Mouse (Mus musculus): ENCODE results near the gene Nmnat1.
"Not testable (repeated sequence)": the region's sequence is repeated elsewhere in the genome, so short reads cannot be mapped to it uniquely, and the experiment has no call there.

Nmnat1 gene

DNA sequence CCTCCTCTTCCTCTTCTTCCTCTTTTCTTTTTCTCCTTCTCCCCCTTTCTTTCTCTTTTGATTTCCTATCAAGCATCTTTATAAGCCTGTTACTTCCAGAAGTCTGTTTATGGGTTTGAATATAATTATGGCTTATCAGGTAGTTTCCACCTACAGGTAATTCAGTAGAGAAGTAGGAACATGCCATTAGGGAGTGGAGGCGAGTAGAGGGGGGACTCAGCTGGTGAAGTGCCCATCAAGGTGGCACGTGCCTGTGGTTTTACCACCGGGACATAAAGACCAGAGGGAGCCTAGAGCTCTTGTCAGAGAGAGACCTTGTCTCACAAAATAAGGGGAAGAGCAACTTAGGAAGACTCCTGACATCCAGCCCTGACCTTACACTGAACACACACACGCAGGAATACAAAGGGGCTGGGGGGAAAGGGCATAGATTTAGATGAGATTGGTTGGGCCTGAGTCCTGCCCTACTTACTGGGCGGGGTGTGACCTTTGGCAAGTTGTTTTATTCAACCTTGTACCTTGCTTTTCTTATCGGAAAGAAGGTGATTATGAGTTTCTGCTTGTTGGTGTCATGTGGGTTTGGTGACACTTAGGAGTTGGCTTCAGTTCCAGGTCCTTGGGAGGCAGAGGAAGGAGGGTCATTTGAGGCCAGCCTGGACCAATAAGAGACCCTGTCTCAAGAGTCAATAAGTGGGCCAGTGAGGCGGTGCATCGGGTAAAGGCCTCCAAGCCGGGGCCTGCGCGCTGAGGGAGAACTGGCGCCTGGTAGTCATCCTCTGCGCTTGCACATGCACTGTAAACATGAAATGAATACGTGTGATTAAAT is 4.6 kb upstream of the Nmnat1 start:
- no peak for DNase-seq

DNA sequence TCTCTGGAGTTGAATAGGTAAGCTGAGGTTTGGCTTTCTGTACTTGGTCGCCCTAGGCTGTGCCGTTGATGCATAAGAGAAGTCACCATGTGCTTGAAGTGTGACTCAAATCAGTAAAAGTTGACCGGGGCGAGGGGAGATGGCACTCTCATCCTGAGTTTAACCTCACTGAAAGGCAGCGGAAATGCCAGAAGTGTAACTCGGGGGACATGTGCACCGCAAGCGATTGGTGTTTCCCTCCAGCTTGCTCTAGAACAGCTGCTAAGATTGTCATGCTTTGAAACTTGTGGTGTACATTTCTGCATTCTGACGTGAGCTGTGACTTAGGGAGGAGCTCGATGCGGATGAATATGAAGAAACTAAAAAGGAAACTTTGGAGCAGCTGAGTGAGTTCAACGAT is 2.7 kb upstream of the Nmnat1 start:
- no peak for DNase-seq

DNA sequence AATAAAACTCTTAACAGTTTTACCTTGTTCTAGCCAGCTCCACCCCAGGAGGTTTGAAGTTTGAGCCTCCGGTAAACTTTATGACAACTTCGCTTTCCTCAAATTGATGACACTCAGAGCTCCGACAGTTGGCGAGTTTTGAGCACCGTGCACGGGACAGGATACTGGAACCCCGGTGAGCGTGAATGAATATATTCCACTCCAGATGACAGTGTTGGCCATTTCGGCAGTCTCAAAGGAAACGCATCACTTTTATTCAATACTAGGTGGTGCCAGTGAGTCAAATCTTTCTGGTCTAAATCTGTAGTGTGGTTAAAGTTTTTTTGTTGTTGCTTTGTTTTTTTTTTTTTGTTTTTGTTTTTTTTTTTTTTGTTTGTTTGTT is 814 bp upstream of the Nmnat1 start:
- peak; percentile 36 for DNase-seq

DNA sequence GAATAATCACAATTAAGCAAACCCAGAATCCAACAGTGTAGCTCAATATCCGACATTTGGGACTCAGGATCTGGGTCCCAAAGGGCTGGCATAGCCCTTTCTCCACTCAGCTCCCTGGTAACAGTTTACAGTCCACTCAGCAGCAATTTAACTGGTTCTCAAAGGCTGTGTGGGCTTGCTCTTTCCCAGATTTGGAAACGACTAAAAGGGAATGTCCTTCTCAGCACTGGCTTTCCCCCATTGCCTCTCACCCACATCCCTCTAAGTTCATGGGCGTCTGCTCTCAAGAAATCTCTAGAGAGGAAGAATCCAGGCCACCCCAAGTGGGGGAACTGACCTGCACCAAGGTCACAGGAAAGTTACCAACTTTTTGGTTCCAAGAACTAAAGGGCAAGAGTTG is 436 bp downstream of the Nmnat1 start:
- no peak for DNase-seq

DNA sequence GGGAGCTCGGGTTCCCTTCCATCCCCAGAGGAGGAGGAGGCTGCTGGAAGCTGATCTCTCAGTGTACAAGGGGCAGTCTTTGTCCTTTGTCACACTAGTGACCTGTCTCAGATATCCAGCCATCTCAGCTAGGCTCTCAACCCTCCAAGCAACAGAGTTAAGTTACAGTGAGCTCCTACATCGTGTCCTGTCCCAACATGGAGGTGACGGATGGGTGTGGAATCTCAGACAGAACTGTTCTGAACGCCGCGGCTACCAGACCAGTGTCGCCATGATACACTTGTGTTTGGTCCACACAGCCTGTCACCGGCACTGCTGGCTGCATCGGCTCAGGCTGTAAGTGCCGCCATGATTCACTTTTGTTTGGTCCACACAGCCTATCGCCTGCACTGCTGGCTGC is 7.9 kb downstream of the Nmnat1 start, which contains the start of gene Tmem274:
Tmem274 (plus strand) TSS at position 301 of the 400 bp plus-strand sequence.
- no peak for DNase-seq

DNA sequence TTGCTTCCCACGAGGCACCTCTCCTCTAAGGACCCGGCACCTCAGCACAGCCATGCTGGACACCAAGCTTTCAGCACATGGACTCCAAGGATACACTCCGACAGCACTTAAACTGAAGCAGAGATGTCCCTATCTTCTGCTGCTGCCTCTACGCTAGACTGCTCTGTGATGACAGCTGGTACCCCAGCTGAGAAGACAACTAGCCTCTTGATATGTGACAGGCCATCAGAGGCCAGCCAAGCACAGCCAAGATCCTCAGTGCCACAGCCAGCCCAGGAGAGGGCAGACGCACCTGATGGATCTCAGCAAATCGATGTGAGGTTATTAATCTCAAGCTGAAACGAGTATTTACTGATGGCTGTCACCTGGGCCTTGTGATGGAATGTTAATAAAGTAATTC is 9.9 kb downstream of the Nmnat1 start:
- no peak for DNase-seq

DNA sequence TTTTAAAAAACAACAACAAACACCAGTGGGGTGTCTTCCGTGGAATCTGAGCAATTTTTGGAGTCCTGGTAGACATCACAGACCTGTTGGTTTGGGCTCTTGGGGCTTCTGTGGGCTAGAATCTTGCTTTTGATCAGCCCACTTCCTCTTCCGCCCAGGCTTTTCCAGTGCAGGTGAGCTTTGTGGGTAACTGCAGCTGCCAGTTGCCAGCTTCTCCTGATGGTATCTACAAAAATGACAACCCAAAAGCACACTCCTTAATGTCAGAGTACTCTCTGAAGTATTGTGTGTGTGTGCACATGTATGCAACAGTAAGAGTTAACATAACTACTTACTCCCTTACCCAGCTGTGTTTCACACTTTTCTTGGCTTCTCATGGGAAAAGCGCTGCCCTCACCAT is 15.4 kb downstream of the Nmnat1 start:
- peak; percentile 87 for DNase-seq

DNA sequence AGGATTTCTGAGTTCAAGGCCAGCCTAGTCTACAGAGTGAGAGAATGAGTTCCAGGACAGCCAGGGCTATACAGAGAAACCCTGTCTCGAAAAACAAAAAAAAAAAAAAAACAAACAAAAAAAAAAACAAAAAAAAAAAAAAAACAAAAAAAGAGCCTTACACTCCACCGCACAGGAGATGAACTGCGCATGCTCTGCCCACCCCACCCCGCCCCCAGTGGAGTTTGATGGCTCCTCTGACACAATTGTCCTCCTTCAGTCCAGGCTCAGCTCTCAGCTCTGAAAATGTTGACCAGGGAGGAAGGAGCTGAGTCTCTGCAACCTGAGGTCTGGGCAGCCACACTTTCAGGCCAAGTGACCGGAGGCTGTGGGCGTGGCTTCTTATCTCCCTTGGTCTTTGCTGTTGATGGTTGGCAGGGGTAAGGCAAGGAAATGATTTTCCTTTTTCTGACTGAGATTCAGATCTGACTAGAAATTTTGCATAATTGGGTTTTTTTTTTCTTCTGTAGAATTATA is 21.5 kb downstream of the Nmnat1 start:
- DNase-seq: peak; percentile 30

DNA sequence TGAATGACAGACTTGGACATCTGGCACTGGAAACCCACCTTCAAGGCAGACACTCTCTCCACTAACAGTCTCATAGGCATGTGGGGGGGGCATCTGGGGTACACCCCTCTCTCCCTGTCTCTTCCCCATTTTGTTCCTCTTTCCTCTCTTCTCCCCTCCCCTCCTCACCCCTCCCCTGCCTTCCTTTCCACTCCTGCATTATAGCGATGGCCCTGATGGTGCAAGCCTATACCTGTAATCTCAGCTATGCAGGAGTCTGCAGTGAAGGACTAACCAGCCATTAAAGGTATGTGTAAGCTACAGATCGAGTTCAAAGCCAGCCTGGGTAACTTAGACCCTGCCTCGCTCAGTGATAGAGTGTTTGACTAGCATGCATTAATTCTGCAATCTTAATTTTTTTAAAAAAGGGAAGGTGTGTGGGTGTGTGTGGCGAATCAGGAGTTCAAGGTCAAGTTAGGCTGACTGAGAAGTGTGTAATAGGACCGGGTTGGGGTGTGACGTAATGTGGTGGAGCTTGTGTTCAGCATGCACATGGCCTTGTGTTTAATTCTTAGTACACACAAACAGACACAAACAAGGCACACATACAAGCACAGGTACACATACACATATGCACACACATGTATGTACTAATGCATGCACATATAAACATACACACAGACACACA is 22.6 kb downstream of the Nmnat1 start:
- no peak for DNase-seq

DNA sequence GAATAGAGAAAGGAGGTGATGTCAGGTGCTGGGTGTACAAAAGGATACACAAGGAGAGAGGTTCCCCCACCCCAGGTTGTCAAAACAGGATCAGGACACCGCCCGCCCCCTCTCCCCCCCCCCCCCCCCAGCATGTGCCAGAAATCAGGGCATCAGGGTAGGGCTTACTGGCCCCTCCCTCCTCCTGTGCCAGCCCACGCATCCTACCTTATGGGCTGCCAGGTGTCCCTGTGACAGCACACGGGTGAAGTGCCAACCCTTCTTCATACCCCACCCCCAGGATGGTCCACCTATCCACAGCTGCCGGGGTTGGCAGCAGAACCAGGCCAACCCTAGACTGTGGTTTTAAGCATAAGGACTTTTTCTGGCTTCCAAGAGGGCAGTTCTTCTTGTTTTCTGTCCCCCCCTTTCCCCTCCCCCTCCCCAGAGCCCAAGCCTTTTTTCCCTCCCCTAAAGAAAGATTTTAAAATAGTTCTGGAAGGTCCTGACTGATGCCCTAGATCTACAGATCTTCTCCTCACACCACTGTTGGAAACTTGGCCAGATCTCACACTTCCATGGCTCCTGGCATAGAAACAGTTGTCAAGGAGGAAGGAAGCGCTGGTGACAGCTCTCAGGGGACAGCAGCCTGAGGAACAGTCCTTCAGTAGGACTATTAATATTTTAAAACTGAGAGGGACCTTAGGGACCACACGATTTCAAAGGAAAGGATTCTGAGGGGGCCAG is 23.3 kb downstream of the Nmnat1 start:
- DNase-seq: peak; percentile 49

DNA sequence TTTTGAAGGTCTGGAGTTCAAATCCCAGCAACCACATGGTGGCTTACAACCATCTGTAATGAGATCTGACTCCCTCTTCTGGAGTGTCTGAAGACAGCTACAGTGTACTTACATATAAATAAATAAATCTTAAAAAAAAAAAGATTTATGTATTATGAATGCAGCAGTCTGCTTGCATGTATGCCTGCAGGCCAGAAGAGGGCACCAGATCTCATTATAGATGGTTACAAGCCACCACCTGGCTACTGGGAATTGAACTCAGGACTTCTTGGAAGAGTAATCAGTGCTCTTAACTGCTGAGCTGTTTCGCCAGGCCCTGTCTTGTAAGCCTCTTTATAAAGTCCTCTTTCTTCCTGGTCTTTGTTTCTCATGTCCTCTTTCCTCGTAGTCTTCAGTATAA is 24.5 kb downstream of the Nmnat1 start:
- not testable (repeated sequence) for DNase-seq

DNA sequence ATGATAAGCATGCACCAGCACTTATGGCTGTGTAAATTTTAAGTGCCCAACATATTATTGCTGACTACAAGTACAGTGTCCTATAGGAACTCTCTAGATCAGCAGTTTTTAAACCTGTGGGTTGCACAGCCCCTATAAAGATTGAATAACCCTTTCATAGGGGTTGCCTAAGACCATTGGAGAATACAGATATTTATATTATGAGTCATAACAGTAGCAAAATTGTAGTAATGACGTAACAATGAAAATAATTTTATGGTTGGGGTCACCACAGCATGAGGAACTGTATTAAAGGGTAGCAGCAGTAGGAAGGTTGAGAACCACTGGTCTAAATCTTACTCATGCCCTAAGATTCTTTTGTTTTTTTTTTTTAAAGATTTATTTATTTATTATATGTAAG is 25.6 kb downstream of the Nmnat1 start:
- DNase-seq: no peak

DNA sequence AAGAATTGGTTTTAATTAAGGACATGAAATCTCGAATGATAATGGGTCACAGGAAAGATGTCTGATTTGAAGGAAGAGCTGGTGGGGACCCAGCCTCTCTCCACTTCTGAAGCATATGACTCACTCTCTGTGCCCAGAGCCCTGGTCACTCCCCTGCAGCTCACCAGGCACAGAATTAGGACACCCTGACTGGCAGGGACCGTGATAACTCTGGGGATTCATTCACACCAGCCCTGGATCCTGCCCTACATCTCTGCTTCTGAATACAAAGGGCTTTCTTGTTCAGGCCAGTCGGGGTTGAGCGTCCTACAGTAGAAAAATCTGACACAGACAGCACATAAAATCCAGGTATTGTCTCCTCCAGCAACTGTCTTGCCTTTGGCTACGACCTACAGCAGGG is 26.5 kb downstream of the Nmnat1 start:
- no peak for DNase-seq

DNA sequence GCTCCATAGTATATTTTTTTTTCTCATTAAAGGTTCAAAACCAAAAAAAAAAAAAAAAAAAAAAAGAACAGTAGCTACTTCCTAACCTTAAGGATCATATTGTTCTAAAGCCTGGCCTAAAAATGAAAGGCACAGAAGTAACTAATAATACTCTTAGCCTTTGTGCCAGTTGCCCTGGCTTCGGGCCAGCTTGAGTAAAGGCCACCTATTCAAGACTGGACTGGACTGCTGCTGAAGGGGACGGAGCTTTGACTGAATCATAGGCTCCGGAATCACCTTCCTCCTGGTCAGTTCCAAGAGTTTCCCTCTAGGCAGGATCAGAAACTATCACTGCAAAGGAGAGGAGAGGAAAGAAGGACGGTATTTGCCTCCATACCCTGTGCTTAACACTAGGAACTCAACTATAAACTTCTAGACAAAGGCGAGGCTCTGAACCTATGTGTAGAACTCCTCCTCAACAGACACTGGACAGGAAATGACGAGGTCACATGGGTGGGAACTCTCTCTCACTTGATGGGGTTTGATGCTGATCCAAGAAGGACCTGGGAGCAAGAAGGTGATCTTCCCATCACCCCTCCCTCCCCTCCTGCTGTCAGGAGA is 27.1 kb downstream of the Nmnat1 start:
- no peak for DNase-seq

DNA sequence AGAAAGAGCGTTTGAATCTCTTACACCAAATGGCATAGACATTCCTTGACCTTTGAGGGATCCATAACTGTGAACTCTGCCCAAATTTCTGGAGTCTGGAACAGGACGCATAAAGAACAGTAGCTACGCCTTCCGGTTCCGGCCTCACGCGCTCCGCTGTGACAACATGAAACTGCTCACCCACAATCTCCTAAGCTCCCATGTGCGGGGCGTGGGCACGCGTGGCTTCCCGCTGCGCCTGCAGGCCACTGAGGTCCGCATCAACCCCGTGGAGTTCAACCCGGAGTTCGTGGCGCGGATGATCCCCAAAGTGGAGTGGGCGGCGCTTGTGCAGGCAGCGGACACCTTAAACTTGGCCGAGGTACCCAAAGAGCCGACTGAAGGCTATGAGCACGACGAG is 27.8 kb downstream of the Nmnat1 start:
- not testable (repeated sequence) for DNase-seq

DNA sequence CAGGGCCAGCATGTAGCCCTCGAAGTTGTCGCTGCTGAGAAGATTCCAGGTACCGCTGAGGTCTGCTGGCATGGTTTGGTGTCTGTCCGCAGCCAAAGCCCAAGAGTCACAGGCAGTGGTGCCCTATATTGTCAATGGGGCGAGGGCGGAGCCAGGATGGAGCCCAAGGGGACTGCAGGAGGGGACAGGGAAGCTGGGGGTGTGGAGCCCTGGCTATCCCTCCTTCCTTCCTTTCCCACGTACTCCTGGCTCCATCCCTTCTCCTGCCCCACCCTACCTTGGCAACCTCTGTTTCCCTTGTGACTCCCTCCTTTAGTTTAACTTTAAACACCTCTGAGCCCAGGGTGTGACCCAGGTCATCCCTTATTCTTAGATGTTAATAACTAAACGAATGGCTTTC is 30.1 kb downstream of the Nmnat1 start, which contains the start of gene Rbp7:
Rbp7 (minus strand) TSS at position 100 of the 400 bp plus-strand sequence.
- no peak for DNase-seq

DNA sequence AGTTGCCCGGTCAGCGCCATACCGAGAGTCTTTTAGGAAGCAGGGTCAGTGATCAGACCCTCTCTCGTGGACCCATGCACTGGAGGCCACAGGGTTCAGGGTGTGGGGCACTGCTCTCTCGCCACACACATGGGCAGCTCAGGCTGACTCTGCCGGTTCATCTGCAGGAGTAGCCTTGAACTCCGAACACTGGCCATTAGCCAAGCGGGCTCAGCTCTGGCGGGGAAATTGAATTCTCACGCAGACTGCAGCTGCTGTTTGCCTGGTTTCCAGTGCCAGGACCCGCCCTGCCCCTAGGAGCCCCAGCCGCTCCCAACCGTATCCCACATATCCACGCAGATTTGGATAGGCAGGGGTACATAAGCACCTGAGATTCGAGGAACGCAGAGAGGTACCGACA is 30.7 kb downstream of the Nmnat1 start:
- no peak for DNase-seq

DNA sequence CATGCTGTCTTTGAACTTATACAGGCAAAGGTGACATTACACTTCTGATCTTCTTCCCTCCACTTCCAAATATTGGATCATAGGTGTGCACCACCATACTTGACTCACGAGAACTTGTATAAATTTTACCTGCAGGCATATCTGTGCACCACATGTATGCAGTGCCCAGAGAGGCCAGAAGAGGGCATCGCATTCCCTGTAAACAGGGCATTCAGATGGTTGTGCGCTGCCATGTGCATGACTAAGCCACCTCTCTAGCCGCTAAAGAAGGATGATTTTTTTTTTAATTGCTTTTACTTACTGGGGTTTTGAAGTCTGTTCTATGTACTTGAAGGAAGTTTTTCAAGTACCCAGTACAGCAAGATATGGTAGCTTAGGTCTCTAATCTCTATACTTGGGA is 31.3 kb downstream of the Nmnat1 start:
- DNase-seq: peak; percentile 86

DNA sequence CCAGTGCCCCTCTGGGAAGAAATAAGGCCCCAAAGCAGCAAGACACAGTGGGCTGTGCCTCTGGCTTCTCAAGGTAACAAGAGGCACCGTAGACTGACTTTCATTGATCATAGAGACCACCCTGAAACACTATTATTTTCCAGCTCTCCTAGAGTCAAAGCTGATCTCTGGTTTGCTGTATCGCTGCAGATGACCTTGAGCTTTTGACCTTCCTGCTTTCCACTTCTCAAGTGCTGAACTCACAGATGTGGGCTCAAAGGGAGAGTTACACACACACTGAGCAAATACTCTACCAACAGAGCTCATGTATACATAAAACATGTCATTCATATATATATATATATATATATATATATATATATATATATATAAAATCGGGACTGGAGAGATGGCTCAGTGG is 34.4 kb downstream of the Nmnat1 start:
- DNase-seq: no peak

DNA sequence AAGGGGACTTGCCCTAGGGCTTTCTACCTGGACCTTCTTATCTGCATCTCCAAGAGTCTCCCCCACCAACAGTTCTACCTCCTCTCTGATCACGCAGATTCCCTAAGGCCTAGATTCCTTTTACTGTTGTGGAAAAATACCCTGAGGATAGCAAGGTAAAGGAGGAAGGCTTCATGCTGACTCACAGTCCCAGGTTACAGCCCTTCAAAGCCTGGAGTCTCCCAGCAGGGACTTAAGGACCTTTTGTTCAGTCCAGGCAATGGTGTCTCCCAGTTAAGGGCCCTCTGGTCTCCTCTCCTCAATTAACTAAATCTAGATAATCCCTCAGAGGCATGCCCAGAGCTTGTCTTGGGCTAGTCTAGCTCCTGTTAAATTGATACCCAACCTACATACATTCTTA is 38.7 kb downstream of the Nmnat1 start:
- DNase-seq: no peak

DNA sequence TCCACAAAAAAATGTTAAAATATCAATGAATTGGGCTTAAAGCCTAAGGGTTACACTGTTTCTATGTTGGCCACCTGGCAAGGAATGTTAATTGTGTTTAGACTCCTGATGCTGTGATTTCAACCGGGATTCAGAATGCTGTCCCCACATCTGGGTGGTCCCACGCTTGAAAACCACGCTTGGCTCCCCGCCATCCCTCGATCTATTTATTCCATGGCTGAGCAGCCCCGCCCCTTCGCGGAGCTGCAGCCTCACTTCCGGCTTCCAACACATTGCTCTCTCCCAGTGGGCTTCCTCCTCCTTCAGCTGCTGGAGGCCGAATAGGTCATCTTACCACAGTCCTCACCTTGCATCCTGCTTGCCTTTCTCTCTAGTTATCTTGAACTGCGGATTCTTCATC is 39.1 kb downstream of the Nmnat1 start:
- peak; percentile 56 for DNase-seq

DNA sequence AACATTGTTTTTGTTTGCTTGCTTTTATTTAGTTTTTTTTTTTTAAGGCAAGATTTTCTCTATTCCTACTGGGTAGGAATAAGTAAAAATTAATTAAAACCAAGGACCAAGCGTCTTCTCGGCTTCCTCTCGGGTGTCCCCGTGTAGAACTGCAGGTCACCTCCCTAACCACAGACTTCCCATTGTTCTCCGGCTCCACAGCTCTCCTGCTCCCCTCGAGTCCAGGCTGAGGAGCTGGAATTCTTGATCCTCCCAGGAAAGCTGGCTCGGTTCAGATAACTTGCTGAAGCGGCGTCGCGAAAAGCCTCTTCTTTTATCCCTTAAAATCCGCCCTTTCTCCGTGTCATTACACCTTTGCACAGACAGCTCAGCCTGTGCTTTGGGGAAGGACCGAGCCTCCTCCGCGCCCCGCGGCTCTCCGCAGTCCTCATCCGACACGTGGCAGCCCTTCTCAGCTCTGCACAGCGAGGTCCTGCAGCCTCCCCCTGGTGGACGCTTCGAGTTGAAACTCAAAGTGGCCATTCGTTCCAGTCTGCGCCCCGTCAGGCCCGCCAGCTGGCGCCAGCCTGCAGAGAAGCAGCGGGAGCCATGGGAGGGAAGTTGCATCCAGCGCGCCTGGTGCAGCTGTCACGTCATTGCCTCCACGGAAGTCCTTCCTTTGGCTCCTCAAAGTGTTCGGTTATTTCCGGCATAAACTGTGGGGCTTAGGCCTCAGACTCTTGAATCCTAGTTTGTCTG is 39.9 kb downstream of the Nmnat1 start:
- peak; percentile 89 for DNase-seq

All from thymus, postnatal 14 days (tissue).